Mouse (Mus musculus) T-cell, adult 66 days (primary cell): ENCODE data around the gene Flt4. TPM values are rescaled to one million over a fixed set of nuclear protein-coding genes. Genes with fewer than 3 reads are reported as not detected.

Source experiments
- total RNA-seq, 2 experiments: library from RNA; stranded (reverse); gene quantifications; 3 replicates in 1 of 2; 4 replicates in 1 of 2; pipeline ENCODE4 v1.2.4; 2023

Gene Flt4
- not detected for total RNA-seq

GRCm38 (mm10) chr11:49608938-49609867, at the start of gene Flt4:
TSS of gene Flt4 (plus strand) at chr11:49609263.

GRCm38 (mm10) chr11:49663310-49663709, 54.2 kb downstream of the Flt4 start, which contains the start of gene Scgb3a1:
TSS of gene Scgb3a1 (plus strand) at chr11:49663610.

Other genes with a start within 250 kb of the Flt4 start
- not detected for gene Olfr1389, start 186.2 kb upstream of the Flt4 start, total RNA-seq
- under 1 TPM; 0.52 to 0.74 TPM for gene Olfr1388, start 172.6 kb upstream of the Flt4 start, total RNA-seq
- not detected for gene Olfr1387, start 153.9 kb upstream of the Flt4 start, total RNA-seq
- not detected for gene Olfr1386, start 144.2 kb upstream of the Flt4 start, total RNA-seq
- gene Olfr1385, start 120.2 kb upstream of the Flt4 start, total RNA-seq, result not detected
- gene Olfr1384, start 102.5 kb upstream of the Flt4 start, total RNA-seq, result not detected
- gene Olfr1383, start 89.6 kb upstream of the Flt4 start, total RNA-seq, result not detected
- not detected for gene Olfr1382, start 81.0 kb upstream of the Flt4 start, total RNA-seq
- gene Olfr1381, start 65.8 kb upstream of the Flt4 start, total RNA-seq, result not detected
- not detected for gene Olfr1380, start 52.4 kb upstream of the Flt4 start, total RNA-seq
- gene Scgb3a1, start 54.3 kb downstream of the Flt4 start, total RNA-seq, result not detected
- 10 to 100 TPM; 86.4 to 88.8 TPM for gene Cnot6, start 103.5 kb downstream of the Flt4 start, total RNA-seq
- not detected for gene Gfpt2, start 184.9 kb downstream of the Flt4 start, total RNA-seq
- 10 to 100 TPM; 46.8 to 54.0 TPM for gene Mapk9, start 237.5 kb downstream of the Flt4 start, total RNA-seq